Mouse (Mus musculus) midbrain, embryonic 16.5 days (tissue): ENCODE data around the gene Susd6. TPM values are rescaled to one million over a fixed set of nuclear protein-coding genes. Genes with fewer than 3 reads are reported as not detected.

ENCODE experiments used
- ATAC-seq: fragments of 200-750 bp; cut with Nextera tagmentation; 2 replicates; pipeline ENCODE4 v1.8.0; 2017; ENCODE audit warnings: moderate TSS enrichment
- H3K27ac ChIP-seq: fragments of 300-500 bp; sonication (generic); 2 replicates; pipeline ENCODE4 v1.5.1; 2014; ENCODE audit warnings: mild to moderate bottlenecking, low read length, mixed read lengths
- H3K27me3 ChIP-seq: fragments of 300-500 bp; sonication (generic); 2 replicates; pipeline ENCODE4 v1.6.1; 2014; ENCODE audit warnings: low read depth, low read length, mixed read lengths; ENCODE audit not compliant: control insufficient read depth, insufficient read depth
- H3K36me3 ChIP-seq: fragments of 300-500 bp; sonication (generic); 2 replicates; pipeline ENCODE4 v1.6.1; 2014; ENCODE audit warnings: mild to moderate bottlenecking, low read length, moderate library complexity, mixed read lengths; ENCODE audit not compliant: control insufficient read depth, insufficient read depth
- H3K4me1 ChIP-seq: fragments of 300-500 bp; sonication (generic); 2 replicates; pipeline ENCODE4 v1.6.1; 2014; ENCODE audit warnings: mild to moderate bottlenecking, low read length, mixed read lengths; ENCODE audit not compliant: control insufficient read depth, insufficient read depth
- H3K4me2 ChIP-seq: fragments of 300-500 bp; sonication (generic); 2 replicates; pipeline ENCODE4 v1.6.1; 2014; ENCODE audit warnings: mild to moderate bottlenecking, low read length, mixed read lengths
- H3K4me3 ChIP-seq: fragments of 300-500 bp; sonication (generic); 2 replicates; pipeline ENCODE4 v1.5.1; 2014; ENCODE audit warnings: low read depth, mild to moderate bottlenecking, low read length, moderate library complexity, mixed read lengths
- H3K9ac ChIP-seq: fragments of 300-500 bp; sonication (generic); 2 replicates; pipeline ENCODE4 v1.6.1; 2014; ENCODE audit warnings: low read depth, low read length, mixed read lengths
- H3K9me3 ChIP-seq: fragments of 300-500 bp; sonication (generic); replicated peaks from 2 replicates; pipeline ENCODE4 v1.6.1; 2014; ENCODE audit warnings: mild to moderate bottlenecking, low read length, mixed read lengths; ENCODE audit not compliant: control insufficient read depth, poor library complexity, severe bottlenecking
- WGBS: fragments of 180-500 bp; shearing (Covaris S2); extraction: QIAGEN DNeasy Blood & Tissue Kit; methylation state at CpG from one replicate; pipeline ENCODE4 v1.1.7; 2014; 5-methylcytosine and 5-hydroxymethylcytosine counted together
- polyA plus RNA-seq: library from polyadenylated mRNA; unstranded; fragments of >200 nt; fragmentation: Nextera tagmentation; extraction: Ambion mirVana; gene quantifications from 2 replicates; pipeline ENCODE4 v1.2.1, GENCODE M21; 2015

Gene Susd6
- polyA plus RNA-seq, 1 experiment from 2014 or later, result 10.4 TPM

DNA sequence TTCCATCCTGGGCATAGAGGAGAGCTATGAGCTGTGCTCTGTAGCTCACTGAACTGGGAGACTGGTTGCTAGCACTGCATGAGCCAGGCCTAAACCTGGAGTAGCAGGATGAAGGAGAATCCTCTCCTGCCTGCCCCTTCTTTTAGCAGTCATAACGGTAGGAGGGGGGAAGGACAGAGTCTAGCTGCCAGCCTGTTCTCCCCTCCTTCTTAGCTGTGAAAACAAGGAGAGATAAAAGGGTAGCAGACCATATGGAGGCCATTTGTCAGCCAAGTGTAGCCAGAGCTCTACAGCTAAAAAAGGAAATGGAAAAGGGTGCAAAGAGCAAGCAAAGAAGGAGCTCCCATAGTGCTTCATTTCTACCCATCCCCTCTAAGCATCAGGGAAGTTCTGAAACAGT lies 71.6 kb downstream of the Susd6 start:
- Histone ChIP-seq H3K4me3 (no peak overlapping the region), H3K4me2 (no peak overlapping the region), H3K9ac (no peak overlapping the region), H3K27ac (no peak overlapping the region), H3K4me1 (peaks cover 10% of the 10 kb centered on the region), H3K9me3 (no peaks in the 10 kb centered on the region), H3K27me3 (no peaks in the 10 kb centered on the region), H3K36me3 (no peaks in the 10 kb centered on the region)
- 26% methylated on average over 1 of the region's 1 CpGs for WGBS
- ATAC-seq, result no peak

DNA sequence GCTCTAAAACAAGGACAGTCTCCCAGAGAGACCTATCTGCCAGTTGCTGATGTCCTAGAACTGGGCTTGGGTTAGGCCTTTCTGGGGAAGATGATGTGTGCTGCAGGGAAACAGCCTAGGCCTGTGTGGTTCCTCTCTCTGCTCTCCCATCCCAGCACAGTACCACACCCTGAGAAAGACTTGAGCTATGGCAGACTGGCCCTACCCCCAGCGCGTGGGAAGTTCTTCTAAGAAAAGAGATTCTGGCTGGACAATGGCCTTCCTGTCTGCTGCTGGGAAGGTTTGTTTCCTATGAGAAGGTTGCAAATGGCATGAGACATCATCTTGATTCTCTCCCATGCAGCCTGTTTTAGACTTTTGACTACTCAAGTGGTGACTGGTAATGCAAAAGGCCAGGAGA lies 73.1 kb downstream of the Susd6 start:
- no peaks in the 10 kb centered on the region for H3K36me3 ChIP-seq
- H3K4me1 ChIP-seq, result peaks cover 4% of the 10 kb centered on the region; the same call in 1 of the 2 replicates
- ATAC-seq, result no peak
- H3K4me3 ChIP-seq, result no peak overlapping the region
- H3K9ac ChIP-seq, result no peak overlapping the region
- WGBS, result 58% methylated on average over 2 of the region's 2 CpGs
- H3K27me3 ChIP-seq, result no peaks in the 10 kb centered on the region
- no peak overlapping the region for H3K4me2 ChIP-seq
- H3K27ac ChIP-seq, result no peak overlapping the region
- no peaks in the 10 kb centered on the region for H3K9me3 ChIP-seq

DNA sequence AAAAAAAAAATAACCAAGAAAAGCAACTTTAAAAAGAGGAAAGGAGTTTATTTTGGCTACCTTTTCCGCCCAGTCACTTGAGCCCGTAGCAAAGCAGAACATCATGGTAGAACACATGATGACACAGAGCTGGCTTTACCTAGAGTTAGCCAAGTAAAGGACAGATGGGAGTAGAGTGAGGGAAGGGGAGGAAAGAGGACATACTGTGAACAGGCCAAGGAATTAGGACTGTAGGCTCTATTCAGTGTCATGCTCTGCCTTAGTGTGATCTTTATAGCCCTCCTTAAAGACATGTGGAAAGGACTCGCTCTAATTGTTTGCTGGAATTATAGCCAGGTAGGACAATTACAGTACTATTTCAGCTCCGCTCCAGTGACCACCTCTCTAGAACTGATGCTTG lies 74.9 kb downstream of the Susd6 start:
- Histone ChIP-seq H3K36me3 (no peaks in the 10 kb centered on the region), H3K27ac (no peak overlapping the region), H3K4me1 (no peaks in the 10 kb centered on the region; the same call in 1 of the 2 replicates), H3K27me3 (no peaks in the 10 kb centered on the region), H3K4me3 (no peak overlapping the region), H3K9ac (no peak overlapping the region), H3K9me3 (no peaks in the 10 kb centered on the region), H3K4me2 (no peak overlapping the region)
- WGBS, result 96% methylated on average over 4 of the region's 4 CpGs
- no peak for ATAC-seq

DNA sequence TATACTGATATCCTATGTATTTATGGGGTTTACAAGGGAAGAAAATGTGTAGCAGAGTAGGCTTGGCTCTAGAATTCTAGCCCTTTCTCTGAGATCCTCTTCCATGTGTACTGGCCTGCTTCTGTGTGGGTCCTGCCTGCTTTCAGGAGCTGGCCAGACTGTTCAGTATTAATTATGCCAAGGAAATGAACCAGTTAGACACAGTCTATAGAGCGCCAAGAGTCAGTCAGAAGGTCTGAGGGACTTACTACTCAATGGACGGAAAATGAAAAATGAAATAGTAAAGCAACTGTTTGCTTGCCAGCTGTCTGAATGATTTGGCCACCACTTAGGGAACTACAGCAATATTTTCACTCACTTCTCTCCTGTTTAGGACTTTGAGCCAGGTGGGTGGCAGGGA lies 75.7 kb downstream of the Susd6 start:
- 88% methylated on average over 2 of the region's 2 CpGs for WGBS
- Histone ChIP-seq H3K27me3 (no peaks in the 10 kb centered on the region), H3K9me3 (no peaks in the 10 kb centered on the region), H3K27ac (no peak overlapping the region), H3K4me2 (no peak overlapping the region), H3K4me3 (no peak overlapping the region), H3K36me3 (no peaks in the 10 kb centered on the region), H3K9ac (no peak overlapping the region), H3K4me1 (no peaks in the 10 kb centered on the region; the same call in 1 of the 2 replicates)
- no peak for ATAC-seq

DNA sequence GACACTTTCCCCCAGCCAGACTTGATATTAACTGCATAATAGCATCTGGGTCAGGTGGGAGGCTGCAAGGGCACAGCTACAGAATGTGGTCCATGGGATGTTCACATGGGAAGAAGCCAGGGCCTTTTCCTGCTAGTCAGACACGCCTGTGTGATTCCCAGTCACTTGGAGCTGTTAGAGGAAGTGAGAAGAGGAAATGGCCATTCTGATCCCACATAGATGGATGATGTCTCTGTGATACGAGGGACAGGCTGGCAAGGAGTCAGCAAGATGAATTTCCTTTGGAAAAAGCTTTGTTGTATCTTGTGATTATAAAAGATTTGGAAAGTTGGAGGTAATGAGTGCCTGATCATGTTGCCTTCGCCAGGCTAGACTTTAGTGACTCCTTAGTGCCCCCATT lies 76.8 kb downstream of the Susd6 start:
- WGBS, result 86% methylated on average over 3 of the region's 3 CpGs
- no peaks in the 10 kb centered on the region for H3K9me3 ChIP-seq
- no peaks in the 10 kb centered on the region for H3K27me3 ChIP-seq
- no peak overlapping the region for H3K4me3 ChIP-seq
- no peaks in the 10 kb centered on the region for H3K36me3 ChIP-seq
- no peaks in the 10 kb centered on the region; the same call in 1 of the 2 replicates for H3K4me1 ChIP-seq
- no peak overlapping the region for H3K4me2 ChIP-seq
- H3K9ac ChIP-seq, result no peak overlapping the region
- H3K27ac ChIP-seq, result no peak overlapping the region
- ATAC-seq, result no peak

DNA sequence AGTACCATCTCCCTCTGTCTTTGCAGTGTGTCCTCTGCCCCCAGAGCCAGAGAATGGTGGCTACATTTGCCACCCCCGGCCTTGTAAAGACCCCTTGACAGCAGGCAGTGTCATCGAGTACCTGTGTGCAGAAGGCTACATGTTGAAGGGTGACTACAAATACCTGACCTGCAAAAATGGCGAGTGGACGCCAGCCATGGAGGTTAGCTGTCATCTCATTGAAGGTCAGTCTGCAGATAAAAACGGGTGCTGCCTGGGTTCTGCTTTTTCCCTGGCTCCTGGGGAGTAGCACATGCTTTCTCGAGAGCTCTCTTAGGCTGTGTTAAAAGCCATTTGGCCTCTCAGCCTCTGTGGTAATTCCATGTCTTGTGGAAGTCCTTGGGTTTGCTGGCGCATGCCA lies 78.1 kb downstream of the Susd6 start:
- Histone ChIP-seq H3K27ac (no peak overlapping the region), H3K27me3 (no peaks in the 10 kb centered on the region), H3K4me3 (no peak overlapping the region), H3K4me1 (no peaks in the 10 kb centered on the region), H3K9me3 (no peaks in the 10 kb centered on the region), H3K9ac (no peak overlapping the region), H3K4me2 (no peak overlapping the region), H3K36me3 (no peaks in the 10 kb centered on the region)
- no peak for ATAC-seq
- WGBS, result 92% methylated on average over 7 of the region's 7 CpGs

DNA sequence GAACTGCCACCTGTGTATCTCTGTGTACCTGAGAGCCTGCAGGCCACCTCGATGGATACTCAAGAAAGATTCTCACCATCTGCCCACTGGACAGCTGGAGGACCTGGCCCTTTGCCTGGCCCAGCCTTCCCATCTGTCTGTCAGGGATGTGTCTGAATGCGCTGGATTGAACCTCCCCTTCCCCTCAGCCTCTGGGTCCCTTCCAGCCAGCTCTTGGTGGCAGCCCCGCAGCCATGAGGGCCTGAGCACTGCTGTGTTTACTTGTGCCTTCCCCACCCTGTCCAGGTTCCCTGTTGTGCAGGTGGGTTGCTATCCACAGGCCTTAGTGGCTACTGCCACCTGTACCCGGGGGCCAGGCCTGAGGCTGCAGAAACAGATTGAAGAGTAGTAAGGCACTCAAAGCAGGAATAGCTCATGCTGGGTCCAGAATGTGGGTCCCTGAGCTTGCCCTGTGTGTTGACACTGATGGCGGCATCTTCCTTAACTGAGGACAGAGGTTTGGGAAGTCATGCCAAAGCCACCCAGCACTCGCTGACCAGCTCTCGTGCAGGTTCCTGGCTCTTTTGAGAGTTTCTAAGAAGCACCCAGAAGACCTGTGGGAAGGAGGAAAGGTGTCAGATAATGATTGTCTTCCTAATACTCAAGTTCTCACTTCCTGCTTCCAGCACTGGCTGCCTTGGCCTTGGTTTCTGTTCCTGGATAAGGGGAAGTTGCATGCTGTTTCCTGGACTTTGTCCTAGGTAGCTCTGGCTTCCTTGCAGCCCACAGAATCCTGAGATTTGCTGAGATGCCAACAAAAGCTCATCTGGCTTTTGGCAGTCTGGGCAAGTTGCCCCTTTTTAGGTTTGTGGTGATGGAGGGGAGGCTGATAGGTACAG lies 87.1 kb downstream of the Susd6 start:
- peaks cover 14% of the 10 kb centered on the region for H3K36me3 ChIP-seq
- no peak for ATAC-seq
- H3K27me3 ChIP-seq, result no peaks in the 10 kb centered on the region
- no peaks in the 10 kb centered on the region for H3K4me1 ChIP-seq
- no peak overlapping the region for H3K27ac ChIP-seq
- H3K9ac ChIP-seq, result no peak overlapping the region
- H3K4me2 ChIP-seq, result no peak overlapping the region
- WGBS, result 86% methylated on average over 7 of the region's 7 CpGs
- no peaks in the 10 kb centered on the region for H3K9me3 ChIP-seq
- no peak overlapping the region for H3K4me3 ChIP-seq

DNA sequence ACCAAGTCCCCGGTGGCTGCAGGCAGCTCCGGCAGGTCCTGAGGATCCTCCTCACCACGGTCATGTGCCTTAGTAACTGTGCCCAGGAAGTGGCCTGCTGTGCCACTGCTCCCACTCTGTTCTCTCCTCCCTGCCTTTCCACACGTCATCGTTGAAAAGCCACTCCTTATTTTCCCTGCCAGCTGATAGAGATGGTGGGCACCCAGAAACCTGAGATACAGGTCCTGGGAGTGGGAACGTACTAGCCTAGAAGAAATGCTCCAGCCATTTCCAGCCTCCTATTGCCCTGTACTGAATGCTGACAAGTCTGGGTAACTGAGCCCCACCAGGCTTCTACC lies 87.8 kb downstream of the Susd6 start:
- no peak for ATAC-seq
- H3K9ac ChIP-seq, result no peak overlapping the region
- no peak overlapping the region for H3K4me3 ChIP-seq
- no peak overlapping the region for H3K4me2 ChIP-seq
- WGBS, result 91% methylated on average over 6 of the region's 6 CpGs
- H3K27me3 ChIP-seq, result no peaks in the 10 kb centered on the region
- no peaks in the 10 kb centered on the region for H3K9me3 ChIP-seq
- H3K27ac ChIP-seq, result no peak overlapping the region
- no peaks in the 10 kb centered on the region for H3K4me1 ChIP-seq
- peaks cover 14% of the 10 kb centered on the region for H3K36me3 ChIP-seq

DNA sequence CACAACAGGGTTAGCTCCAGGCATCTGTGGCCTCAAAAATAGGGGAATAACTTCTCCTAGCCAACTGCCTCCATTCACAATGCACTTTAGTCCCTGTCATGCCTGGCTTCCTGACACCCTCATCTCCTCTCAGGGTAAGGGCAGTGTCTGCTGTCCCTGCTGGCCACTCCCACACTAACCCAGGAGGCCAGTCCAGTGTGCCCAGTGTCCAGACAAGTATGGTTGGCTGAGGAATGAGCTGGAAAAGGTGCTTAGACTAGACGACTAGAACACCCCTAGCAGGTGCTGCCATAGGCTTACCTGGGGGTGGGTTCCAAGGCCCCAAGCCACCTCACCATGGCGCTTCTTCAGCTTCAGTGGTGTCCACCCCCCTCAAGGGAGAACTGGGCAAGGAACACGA lies 88.3 kb downstream of the Susd6 start:
- H3K27me3 ChIP-seq, result no peaks in the 10 kb centered on the region
- ATAC-seq, result no peak
- H3K9me3 ChIP-seq, result no peaks in the 10 kb centered on the region
- H3K4me3 ChIP-seq, result no peak overlapping the region
- no peak overlapping the region for H3K27ac ChIP-seq
- no peak overlapping the region for H3K4me2 ChIP-seq
- H3K36me3 ChIP-seq, result peaks cover 14% of the 10 kb centered on the region
- H3K9ac ChIP-seq, result no peak overlapping the region
- WGBS, result 80% methylated on average over 3 of the region's 3 CpGs
- no peaks in the 10 kb centered on the region for H3K4me1 ChIP-seq
